Mouse (Mus musculus) cerebellum, adult 11 months (tissue): Measurements from ENCODE around the gene Sae1.
A peak's percentile ranks its signal among the peaks of the same experiment; 100 is the strongest.
"Not testable (repeated sequence)": the region's sequence is repeated elsewhere in the genome, so short reads cannot be mapped to it uniquely, and the experiment has no call there.

ENCODE experiments used
- DNase-seq: peaks from one replicate; pipeline ENCODE4 v3.0.0; 2022

Sae1 gene

GRCm38 (mm10) chr7:16308555-16309317 lies 78.9 kb downstream of the Sae1 start:
- no peak for DNase-seq

- DNase-seq, result not testable (repeated sequence)
These were observed 79.5 kb downstream of the Sae1 start, which contains the start of gene Bbc3 for GRCm38 (mm10) chr7:16308093-16308492. Gene Bbc3, plus strand, starts transcription at chr7:16308393.

- DNase-seq, result not testable (repeated sequence)
These were observed 80.5 kb downstream of the Sae1 start for GRCm38 (mm10) chr7:16307141-16307540.

GRCm38 (mm10) chr7:16299419-16300035 lies 88.1 kb downstream of the Sae1 start:
- DNase-seq, result peak; percentile 95

- DNase-seq, result no peak
These were observed 88.7 kb downstream of the Sae1 start for GRCm38 (mm10) chr7:16298927-16299326.

- no peak for DNase-seq
These were observed 90.0 kb downstream of the Sae1 start for GRCm38 (mm10) chr7:16297616-16298015.

GRCm38 (mm10) chr7:16296766-16297390 lies 90.7 kb downstream of the Sae1 start:
- peak; percentile 87 for DNase-seq

- DNase-seq, result no peak
These were observed 91.5 kb downstream of the Sae1 start for GRCm38 (mm10) chr7:16296146-16296545.

GRCm38 (mm10) chr7:16295321-16295900 lies 92.2 kb downstream of the Sae1 start:
- DNase-seq, result peak; percentile 78

GRCm38 (mm10) chr7:16294837-16295236 lies 92.8 kb downstream of the Sae1 start:
- peak; percentile 94 for DNase-seq

- DNase-seq, result no peak
These were observed 93.3 kb downstream of the Sae1 start for GRCm38 (mm10) chr7:16294346-16294745.

- DNase-seq, result no peak
These were observed 99.8 kb downstream of the Sae1 start for GRCm38 (mm10) chr7:16287791-16288190.

- DNase-seq, result no peak
These were observed 100.6 kb downstream of the Sae1 start for GRCm38 (mm10) chr7:16287016-16287415.

- peak; percentile 98 for DNase-seq
These were observed 101.3 kb downstream of the Sae1 start, which contains the start of gene Ccdc9 for GRCm38 (mm10) chr7:16286026-16286961. Gene Ccdc9, minus strand, starts transcription at chr7:16286795.

GRCm38 (mm10) chr7:16285450-16286025 lies 102.1 kb downstream of the Sae1 start:
- DNase-seq, result peak; percentile 59

GRCm38 (mm10) chr7:16284904-16285303 lies 102.7 kb downstream of the Sae1 start:
- no peak for DNase-seq

- DNase-seq, result no peak
These were observed 103.6 kb downstream of the Sae1 start for GRCm38 (mm10) chr7:16284001-16284400.

GRCm38 (mm10) chr7:16282334-16282733 lies 105.3 kb downstream of the Sae1 start:
- DNase-seq, result no peak

- no peak for DNase-seq
These were observed 106.9 kb downstream of the Sae1 start for GRCm38 (mm10) chr7:16280721-16281120.

- DNase-seq, result no peak
These were observed 112.4 kb downstream of the Sae1 start for GRCm38 (mm10) chr7:16274922-16275890.

GRCm38 (mm10) chr7:16273766-16274140 lies 113.9 kb downstream of the Sae1 start:
- peak; percentile 72 for DNase-seq
